Mouse (Mus musculus): Measurements from ENCODE around the gene Vgll1. TPM values are rescaled to one million over a fixed set of nuclear protein-coding genes. Genes with fewer than 3 reads are reported as not detected.

Gene Vgll1
- not detected for total RNA-seq (2023)

GRCm38 (mm10) chrX:57087806-57088205 lies at the start of gene Vgll1:
Vgll1 (plus strand) TSS chrX:57088106.

DNA sequence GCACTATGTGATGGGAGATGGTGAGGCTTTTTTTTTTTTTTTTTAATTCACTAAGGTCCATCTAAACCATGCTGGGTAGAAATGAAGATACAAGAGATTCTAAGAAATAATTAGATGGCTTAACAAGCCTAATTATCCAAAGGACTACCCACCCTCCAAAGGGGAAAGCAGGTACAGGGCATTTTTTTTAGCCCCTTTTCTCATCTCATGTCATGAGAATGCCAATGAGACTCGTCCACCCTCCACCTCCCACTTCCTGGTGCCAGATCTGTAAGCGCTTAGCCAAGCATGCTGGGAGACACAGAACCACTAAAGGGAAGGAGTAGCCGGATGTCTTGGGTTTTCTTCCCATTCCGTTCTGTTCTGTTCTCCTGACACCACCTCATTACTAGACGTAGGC lies 45.1 kb upstream of the Vgll1 start, which contains the start of gene Brs3:
Gene Brs3 (plus strand): TSS at position 301 of the 400 bp plus-strand sequence.

GRCm38 (mm10) chrX:57053174-57053992 lies 34.5 kb upstream of the Vgll1 start, which contains the start of gene Htatsf1:
Htatsf1 (plus strand) TSS chrX:57053583.

Other genes starting within 250 kb of the Vgll1 start
- gene Adgrg4, start 217.9 kb upstream of the Vgll1 start, total RNA-seq (2023): not detected
- not detected for gene Brs3, start 45.0 kb upstream of the Vgll1 start, total RNA-seq (2023)
- 45.1 TPM for gene Htatsf1, start 34.5 kb upstream of the Vgll1 start, total RNA-seq (2023)
- gene Cd40lg, start 124.0 kb downstream of the Vgll1 start, total RNA-seq (2023): 2.6 TPM

All from CD8-positive naive resting alpha-beta T cell, adult 57 days (primary cell).